Mouse (Mus musculus) heart, postnatal 4 days (tissue): ENCODE measurements around the gene Arhgef40. TPM values are rescaled to one million over a fixed set of nuclear protein-coding genes. Genes with fewer than 3 reads are reported as not detected.
A peak's percentile ranks its signal among the peaks of the same experiment; 100 is the strongest.
"Not testable (repeated sequence)": the region's sequence is repeated elsewhere in the genome, so short reads cannot be mapped to it uniquely, and the experiment has no call there.

Experiments
- DNase-seq: peaks from one replicate; pipeline ENCODE4 v3.0.0; 2021
- total RNA-seq, 2 experiments: library from RNA; stranded (reverse); gene quantifications; 2 replicates each; pipeline ENCODE4 v1.2.3; 2021

The Arhgef40 gene
- total RNA-seq, 2 experiments from 2014 or later, result 64.6 to 65.6 TPM

DNA sequence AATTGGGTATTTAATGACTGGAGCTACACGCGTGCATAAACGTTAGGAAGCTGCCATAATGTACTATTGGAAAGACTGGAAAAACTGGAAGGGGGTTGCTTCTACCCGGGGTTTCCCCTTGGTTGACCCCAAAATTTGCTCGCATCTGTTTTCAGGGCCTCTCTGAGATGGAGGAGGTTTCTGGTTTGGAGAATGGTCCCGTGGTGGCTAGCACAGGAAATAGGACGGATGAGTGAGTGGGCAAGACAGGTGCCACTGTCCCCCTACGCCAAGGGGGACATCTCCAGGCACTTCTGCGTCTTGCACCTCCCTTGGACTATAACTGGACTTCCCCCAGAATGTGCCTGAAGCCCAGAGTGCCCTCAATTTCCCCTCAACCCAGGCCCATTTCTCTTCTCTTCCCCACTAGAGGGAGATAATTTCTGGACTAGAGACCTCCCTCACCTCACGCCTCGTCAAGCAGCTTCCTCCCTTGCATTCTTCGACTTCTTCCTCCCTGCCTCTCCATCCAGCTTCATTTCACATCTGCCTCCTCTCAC, 34.6 kb downstream of the Arhgef40 start:
- DNase-seq, result no peak

DNA sequence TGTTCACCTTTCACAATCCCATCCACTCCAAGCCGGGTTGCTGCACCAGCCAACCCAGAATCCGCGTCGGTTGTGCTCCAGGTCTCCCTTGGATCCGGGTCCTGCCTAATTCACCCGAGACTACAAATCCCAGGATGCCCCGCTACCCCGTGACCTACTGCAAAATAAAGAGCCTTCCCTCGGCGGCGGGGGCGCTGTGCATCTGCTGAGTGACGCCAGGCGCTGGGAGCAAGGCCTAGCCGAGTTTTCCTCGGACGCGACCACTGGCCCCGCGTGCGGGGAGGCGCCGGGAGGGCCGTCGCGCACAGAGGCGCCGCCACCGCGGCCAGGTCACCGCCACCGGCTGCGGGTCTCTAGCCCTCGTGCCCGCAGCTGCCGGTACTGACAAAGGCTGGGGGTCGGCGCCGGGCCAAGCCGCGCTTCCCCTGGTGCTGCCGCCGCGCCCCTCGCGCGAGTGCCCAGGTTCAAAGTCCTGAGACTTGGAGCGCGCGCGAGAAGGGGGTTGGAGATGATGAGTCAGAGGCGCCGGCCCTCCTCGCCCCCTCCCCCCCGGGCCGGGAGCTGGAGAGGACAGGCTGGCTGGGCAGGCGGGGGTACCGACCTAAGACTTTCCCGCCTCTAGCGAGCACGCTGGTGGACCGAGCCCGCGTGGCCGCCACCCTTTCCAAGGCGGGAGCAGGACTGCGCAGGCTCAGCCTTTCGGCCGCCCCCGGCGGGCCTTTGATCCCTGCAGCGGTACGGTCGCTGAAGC, 35.2 kb downstream of the Arhgef40 start:
- peak; percentile 97 for DNase-seq

DNA sequence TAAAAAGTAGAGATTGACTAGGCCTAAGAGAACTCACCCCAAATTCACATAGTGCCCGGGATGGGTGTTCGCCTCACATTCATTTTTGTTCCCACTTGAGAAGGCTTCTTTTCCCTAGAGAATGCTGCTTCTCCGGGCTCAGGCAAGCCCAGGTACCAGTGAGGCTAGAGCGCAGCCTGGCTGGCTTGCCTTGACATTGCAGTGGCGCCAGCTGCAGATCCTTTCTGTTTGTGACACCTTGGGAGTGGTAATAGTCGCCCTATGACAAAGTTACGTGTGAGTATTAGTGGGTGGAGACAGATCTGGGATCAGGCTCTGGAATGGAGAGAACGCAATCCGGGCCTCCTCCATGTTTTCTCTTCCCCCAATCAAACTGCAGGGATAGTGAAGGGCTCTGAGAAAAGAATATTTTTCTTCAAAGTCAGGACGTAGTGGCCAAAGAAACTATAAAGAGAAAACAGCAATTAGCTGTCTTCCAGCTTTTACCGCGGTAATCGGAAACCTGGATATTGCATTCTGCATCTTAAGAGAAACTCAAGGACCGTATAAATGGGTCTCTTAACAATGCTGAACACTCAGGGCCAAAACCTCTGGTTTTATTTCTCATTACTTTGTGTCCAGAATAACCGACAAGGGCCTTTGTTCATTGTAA, 36.1 kb downstream of the Arhgef40 start, which contains the start of gene Zfp219:
Gene Zfp219 (minus strand): TSS at position 248 of the 652 bp plus-strand sequence.
- DNase-seq, result peak; percentile 84

DNA sequence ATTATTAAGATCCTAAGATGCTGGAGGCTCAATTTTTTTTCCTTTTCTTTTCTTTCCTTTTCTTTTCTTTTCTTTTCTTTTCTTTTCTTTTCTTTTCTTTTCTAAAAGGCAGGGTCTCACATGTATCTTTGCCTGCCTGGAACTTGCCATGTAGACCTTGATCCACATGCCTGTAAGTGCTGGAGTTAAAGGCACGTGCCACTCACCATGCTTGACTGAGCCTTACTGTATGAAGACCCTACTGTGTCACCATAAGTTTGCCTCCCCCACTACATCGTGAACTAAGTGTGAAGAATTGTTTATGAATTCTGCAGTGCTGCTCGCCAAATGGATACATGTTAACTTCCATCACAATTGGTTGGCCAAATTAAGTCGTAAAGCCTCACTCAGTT, 36.6 kb downstream of the Arhgef40 start:
- DNase-seq, result no peak

DNA sequence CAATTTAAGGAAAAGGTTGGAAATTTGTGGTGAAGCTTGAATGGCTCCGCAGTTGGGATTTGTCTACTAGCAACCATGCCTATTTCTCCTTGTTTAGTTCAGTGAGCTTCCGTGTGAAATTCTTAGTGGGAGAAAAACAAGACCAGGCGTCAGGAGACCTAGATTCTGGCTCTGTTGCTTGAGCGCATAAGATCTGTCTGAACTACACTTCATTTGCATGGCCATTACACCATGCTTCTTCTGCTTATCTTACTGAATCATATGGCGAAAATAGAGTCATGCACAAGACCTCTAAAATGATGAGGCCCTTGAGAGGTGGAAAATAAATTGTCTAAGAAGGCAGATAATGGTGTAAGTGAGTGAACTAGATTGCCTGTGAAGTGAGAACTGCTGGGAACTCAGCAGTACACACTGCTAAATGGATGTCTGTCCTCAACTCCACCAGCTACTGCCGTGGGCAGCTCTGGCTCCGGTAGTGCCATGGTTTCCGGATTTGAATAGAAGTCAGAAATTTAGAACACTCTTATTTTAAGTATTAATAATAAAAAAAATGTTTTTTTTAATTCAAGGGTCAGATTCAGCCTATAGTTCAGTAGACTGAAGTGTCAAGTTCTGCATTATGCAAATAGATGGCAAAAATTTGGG, 37.2 kb downstream of the Arhgef40 start:
- DNase-seq, result no peak

DNA sequence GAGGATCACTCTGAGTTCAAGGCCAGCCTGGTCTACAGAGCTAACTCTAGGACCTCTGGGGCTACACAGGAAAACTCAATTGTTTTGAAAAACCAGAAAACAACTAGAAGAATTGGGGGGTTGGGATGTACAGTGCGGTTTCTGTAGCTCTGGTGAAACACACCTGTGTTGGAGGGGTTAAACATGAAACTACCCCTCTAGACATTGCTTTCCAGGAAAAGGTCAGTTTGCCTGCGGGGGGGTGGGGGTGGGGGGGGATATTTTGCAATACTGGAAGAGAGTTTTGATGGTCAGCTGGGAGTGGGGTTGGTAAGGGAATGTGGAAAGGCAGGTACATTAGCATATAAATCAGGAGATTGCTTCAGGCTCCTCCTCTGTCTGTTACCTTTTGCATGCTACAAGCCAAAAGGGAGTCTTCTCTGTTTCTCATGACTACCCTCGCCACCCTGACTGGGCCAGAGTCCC, 37.8 kb downstream of the Arhgef40 start:
- no peak for DNase-seq

DNA sequence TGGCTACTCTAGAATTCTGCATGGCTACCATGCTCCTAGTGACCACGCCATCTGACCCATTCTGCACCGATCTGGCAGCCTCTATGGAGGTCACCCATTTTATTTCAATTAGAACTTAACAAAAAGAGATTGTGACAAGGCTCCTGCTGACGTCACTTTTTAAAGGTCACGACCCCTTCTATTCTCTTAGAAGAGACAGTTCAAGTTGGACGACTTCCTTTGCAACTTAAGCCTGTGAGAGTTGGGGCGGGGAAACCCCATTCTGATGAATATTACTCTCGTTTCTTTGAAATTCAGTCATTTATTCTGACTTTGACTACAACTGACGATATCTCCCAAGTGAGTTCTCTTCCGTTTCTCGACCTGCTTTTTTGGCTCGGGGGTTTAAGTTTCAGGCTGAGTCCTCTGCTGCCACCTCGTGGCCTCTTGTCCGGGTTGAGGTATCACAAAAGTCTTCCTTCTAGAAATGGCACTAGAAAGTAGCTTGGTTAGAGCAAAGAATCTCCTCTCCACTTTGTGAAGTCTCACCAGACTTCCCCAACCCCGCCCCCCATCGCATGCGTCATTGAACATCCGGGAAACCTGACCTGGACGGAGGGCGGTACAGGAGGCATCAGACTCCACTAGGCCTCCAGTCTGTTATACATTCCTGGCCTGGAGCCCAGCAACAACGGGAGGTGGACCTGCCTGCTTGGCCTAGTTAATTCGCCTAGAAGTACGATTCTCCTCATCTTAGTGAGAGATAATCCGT, 38.4 kb downstream of the Arhgef40 start:
- DNase-seq, result peak; percentile 92

DNA sequence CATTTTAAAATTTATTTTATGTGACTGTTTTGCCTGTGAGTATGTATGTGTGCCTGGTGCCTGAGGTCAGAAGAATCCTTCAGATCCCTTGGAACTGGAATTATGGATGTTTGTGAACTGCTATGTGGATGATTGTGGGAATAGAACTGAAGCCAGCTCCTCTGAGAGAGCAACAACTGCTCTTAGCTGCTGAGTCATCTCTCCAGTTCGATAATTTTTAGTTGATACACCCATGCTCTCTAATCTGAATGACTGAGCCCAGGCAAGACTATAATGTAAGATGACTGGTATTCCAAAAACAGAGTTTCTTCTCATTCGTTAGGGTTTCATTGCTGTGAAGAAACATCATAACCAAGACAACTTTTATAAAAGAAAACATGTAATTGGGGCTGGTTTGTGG, 39.6 kb downstream of the Arhgef40 start:
- DNase-seq, result no peak

DNA sequence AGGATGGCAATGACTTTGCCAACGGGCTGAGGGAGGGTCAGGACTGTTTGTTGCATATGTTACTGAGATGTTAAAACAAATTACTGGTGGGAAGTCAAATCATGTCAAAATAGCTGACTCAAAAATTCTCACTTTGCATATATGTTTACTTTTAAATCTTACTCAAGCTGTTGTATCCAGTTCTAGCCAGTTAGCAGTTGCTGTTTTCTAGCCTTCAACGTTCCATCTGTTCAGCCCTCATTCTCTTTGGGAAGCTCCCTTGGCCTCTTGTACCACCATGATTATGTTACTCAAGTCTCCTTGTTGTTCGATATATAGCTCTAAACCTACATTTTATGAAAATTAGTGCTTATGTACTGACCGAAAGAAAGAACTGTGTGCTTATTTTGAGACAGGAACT, 41.8 kb downstream of the Arhgef40 start:
- DNase-seq, result no peak

DNA sequence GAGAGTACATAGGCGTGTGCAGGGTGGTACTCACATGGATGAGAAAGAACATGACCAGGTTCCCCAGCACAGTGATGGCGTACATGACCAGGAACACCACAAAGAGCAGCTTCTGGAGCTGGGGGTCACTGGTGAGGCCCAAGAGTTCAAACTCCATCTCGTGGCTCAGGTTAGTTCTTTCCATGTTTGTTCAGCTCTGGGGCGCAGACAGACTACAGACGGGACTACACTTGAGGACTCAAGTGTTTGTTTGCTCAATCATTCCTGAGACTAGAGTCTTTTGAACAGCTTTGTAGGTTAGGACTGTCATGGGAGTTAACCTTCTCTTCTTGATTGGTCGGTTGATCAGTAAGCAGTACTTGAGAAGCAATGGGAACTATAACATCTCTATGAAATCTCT, 51.4 kb downstream of the Arhgef40 start:
- no peak for DNase-seq

DNA sequence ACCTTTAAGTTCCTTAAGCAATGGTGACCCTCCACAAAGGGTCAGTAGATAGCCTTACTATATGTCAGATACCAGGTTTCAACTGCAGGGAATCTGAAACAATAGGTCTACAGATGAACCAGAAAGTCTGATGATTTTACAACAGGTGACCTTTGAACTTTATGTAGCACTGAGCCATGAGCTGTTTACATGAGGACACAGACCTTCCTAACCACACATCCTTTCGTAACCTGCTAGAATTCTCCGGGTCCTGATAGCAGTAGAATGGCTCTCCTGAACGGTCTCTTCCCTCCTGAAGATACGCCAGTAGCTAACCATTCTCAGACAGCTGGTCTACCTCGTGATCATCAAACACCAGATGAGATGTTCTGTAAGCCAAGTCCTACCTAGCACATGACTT, 54.8 kb downstream of the Arhgef40 start:
- DNase-seq, result no peak

DNA sequence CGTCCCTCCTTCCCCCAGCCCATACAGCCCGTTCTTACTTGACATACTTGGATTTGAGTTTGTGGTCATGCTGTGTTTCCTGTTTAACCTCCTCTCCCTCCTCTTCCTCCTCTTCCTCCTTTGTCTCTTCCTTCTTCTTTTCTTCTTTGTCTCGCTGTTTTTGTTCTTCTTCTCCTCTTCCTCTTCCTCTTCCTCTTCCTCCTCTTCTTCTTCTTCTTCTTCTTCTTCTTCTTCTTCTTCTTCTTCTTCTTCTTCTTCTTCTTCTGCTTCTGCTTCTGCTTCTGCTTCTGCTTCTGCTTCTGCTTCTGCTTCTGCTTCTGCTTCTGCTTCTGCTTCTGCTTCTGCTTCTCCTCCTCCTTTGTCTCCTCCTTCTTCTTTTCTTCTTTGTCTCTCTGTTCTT, 57.8 kb downstream of the Arhgef40 start, which contains the start of gene Olfr221:
Gene Olfr221 (minus strand): TSS at position 101 of the 400 bp plus-strand sequence.
- not testable (repeated sequence) for DNase-seq

DNA sequence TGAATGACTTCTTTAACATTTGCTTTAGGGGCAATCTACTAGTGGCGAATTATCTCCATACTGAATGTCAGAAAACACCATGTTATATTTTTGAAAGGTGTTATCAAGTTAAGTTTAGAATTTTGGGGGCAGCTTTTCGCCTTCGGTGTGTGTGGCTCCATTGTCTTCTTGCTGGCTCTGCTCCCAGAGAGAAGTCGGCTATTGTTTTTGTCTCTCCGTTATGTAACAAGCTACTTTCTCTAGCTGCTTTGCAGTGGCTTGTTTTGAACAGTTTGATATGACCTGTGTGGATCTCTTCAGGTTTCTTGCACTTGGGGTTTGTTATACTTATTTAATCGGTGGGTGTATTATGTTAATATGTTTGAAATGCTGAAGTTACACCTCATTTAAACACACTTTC, 58.9 kb downstream of the Arhgef40 start:
- no peak for DNase-seq

DNA sequence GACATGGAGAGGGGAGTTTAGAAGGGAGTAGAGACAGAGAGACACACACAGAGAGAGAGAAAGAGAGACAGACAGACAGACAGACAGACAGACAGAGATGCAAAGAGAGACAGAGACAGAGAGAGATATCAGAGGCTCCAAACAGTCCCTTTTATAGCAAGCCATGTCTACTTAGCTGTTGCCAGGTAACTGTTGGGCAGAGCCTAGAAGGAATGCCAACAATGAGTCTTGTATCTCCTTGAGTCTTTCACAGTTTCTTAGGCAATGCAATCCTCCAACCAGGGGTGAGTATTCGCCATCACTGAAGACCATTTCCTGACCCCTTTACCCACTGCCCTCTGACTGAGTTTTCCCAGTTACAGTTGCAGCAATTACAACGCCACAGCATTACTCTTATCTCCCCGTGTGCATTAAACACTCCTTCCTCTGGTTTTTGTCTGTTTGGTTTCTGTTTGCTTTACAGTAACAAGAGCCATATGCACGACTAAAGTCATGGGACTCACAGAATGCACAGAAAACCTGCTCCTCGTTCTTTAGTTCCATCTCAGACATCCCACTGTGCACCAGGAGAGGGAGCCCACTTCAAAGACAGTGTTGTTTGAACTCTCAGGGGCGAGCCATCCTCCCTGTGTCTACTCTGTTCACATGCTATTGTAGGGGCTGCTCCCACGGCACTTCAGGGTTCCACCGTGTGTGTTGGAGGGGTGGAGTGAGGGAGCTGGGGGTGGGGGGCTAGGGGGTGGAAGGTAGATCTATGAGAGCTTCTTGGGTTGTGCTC, 60.6 kb downstream of the Arhgef40 start:
- DNase-seq, result peak; percentile 45

DNA sequence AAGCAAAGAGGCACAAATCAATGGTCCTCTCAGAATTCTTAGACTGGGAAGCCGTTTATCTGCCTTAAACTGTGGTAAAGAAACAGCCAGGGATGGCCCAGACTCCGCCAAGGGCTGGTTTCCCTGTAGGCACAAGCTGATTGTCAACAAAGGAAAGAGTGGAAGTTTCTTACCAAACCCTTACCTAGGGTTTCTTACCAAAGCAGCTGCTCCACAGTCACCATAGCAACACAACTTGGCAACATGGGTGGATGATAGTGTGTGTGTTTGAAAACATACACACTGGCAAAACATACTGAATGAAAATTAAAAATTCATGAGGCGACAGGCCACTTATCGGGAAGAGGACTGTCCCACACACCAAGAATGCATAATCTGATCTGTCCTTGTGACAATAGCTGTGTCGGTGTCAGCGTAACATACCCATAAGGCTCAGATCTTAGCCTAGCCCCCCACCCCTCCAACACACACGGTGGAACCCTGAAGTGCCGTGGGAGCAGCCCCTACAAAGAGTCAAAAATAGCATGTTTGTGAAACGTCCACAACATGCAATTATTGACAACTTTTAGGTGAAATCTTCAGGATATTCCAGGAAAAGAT, 61.5 kb downstream of the Arhgef40 start:
- DNase-seq, result no peak

DNA sequence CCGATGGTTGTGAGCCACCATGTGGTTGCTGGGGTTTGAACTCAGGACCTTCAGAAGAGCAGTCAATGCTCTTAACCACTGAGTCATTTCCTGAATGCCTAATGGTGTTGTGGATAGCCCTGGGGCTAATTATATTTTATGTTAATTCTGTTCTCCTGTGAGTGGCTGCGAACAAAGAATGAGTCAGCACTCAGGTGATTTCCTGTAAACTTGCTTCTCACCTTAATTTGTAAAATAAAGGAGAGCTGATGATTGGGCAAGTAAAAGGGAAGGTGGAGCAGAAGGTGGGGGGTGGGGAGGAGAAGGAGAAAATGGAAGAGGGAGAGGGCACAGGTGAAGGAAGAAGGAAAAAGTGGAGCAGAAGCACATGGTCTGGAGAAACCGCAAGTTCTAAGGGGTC, 68.2 kb downstream of the Arhgef40 start:
- not testable (repeated sequence) for DNase-seq

Other genes with a start within 250 kb of the Arhgef40 start
- gene Ang4, start 211.1 kb upstream of the Arhgef40 start, total RNA-seq, result not detected
- gene AY358078, start 184.7 kb upstream of the Arhgef40 start, total RNA-seq, result not detected
- gene Ear6, start 131.0 kb upstream of the Arhgef40 start, total RNA-seq, result not detected
- gene Mettl17, start 99.9 kb upstream of the Arhgef40 start, total RNA-seq, result 10 to 100 TPM; 17.9 to 25.7 TPM
- gene Slc39a2, start 91.8 kb upstream of the Arhgef40 start, total RNA-seq, result under 1 TPM; 0.29 to 0.48 TPM
- gene Ndrg2, start 70.6 kb upstream of the Arhgef40 start, total RNA-seq, result 100 to 1,000 TPM; 452 to 471 TPM
- gene Tppp2, start 66.3 kb upstream of the Arhgef40 start, total RNA-seq, result not detected
- not detected for gene Rnase13, start 61.9 kb upstream of the Arhgef40 start, total RNA-seq
- gene Tmem253, start 30.9 kb downstream of the Arhgef40 start, total RNA-seq, result 1 to 10 TPM; 1.4 to 1.8 TPM
- gene Zfp219, start 36.0 kb downstream of the Arhgef40 start, total RNA-seq, result 10 to 100 TPM; 37.5 to 42.0 TPM
- gene Olfr221, start 57.7 kb downstream of the Arhgef40 start, total RNA-seq, result not detected
- gene Hnrnpc, start 119.3 kb downstream of the Arhgef40 start, total RNA-seq, result 100 to 1,000 TPM; 183 to 190 TPM
- gene Rpgrip1, start 126.0 kb downstream of the Arhgef40 start, total RNA-seq, result under 1 TPM; 0.55 to 0.59 TPM
- 10 to 100 TPM; 48.5 to 50.6 TPM for gene Supt16, start 212.7 kb downstream of the Arhgef40 start, total RNA-seq